Mouse (Mus musculus): ENCODE data around the gene Myo16. TPM values are rescaled to one million over a fixed set of nuclear protein-coding genes. Genes with fewer than 3 reads are reported as not detected.

The Myo16 gene
- total RNA-seq, 1 experiment from 2014 or later, result not detected

- no peak for ATAC-seq (replicated peaks; ENCODE audit: insufficient number of reproducible peaks, low FRiP score, low TSS enrichment, poor library complexity, severe bottlenecking)
Observed at GRCm38 (mm10) chr8:10387143-10387542, 233.4 kb downstream of the Myo16 start.

GRCm38 (mm10) chr8:10391096-10391683, 237.5 kb downstream of the Myo16 start:
- ATAC-seq (replicated peaks; ENCODE audit: insufficient number of reproducible peaks, low FRiP score, low TSS enrichment, poor library complexity, severe bottlenecking), result no peak

- ATAC-seq (replicated peaks; ENCODE audit: insufficient number of reproducible peaks, low FRiP score, low TSS enrichment, poor library complexity, severe bottlenecking), result no peak
Observed at GRCm38 (mm10) chr8:10391913-10392312, 238.2 kb downstream of the Myo16 start.

- ATAC-seq (replicated peaks; ENCODE audit: insufficient number of reproducible peaks, low FRiP score, low TSS enrichment, poor library complexity, severe bottlenecking), result no peak
Observed at GRCm38 (mm10) chr8:10394506-10394905, 240.8 kb downstream of the Myo16 start.

- ATAC-seq (replicated peaks; ENCODE audit: insufficient number of reproducible peaks, low FRiP score, low TSS enrichment, poor library complexity, severe bottlenecking), result no peak
Observed at GRCm38 (mm10) chr8:10395146-10395545, 241.4 kb downstream of the Myo16 start.

GRCm38 (mm10) chr8:10402606-10403005, 248.9 kb downstream of the Myo16 start:
- ATAC-seq (replicated peaks; ENCODE audit: insufficient number of reproducible peaks, low FRiP score, low TSS enrichment, poor library complexity, severe bottlenecking), result no peak

- ATAC-seq (replicated peaks; ENCODE audit: insufficient number of reproducible peaks, low FRiP score, low TSS enrichment, poor library complexity, severe bottlenecking), result no peak
Observed at GRCm38 (mm10) chr8:10405469-10405868, 251.8 kb downstream of the Myo16 start.

GRCm38 (mm10) chr8:10409043-10409442, 255.3 kb downstream of the Myo16 start:
- ATAC-seq (replicated peaks; ENCODE audit: insufficient number of reproducible peaks, low FRiP score, low TSS enrichment, poor library complexity, severe bottlenecking), result no peak

- ATAC-seq (replicated peaks; ENCODE audit: insufficient number of reproducible peaks, low FRiP score, low TSS enrichment, poor library complexity, severe bottlenecking), result no peak
Observed at GRCm38 (mm10) chr8:10411511-10411910, 257.8 kb downstream of the Myo16 start.

- no peak for ATAC-seq (replicated peaks; ENCODE audit: insufficient number of reproducible peaks, low FRiP score, low TSS enrichment, poor library complexity, severe bottlenecking)
Observed at GRCm38 (mm10) chr8:10413881-10414280, 260.2 kb downstream of the Myo16 start.

GRCm38 (mm10) chr8:10414684-10415212, 261.0 kb downstream of the Myo16 start:
- ATAC-seq (replicated peaks; ENCODE audit: insufficient number of reproducible peaks, low FRiP score, low TSS enrichment, poor library complexity, severe bottlenecking), result no peak

- no peak for ATAC-seq (replicated peaks; ENCODE audit: insufficient number of reproducible peaks, low FRiP score, low TSS enrichment, poor library complexity, severe bottlenecking)
Observed at GRCm38 (mm10) chr8:10415288-10415687, 261.6 kb downstream of the Myo16 start.

- ATAC-seq (replicated peaks; ENCODE audit: insufficient number of reproducible peaks, low FRiP score, low TSS enrichment, poor library complexity, severe bottlenecking), result no peak
Observed at GRCm38 (mm10) chr8:10415885-10416284, 262.2 kb downstream of the Myo16 start.

- ATAC-seq (replicated peaks; ENCODE audit: insufficient number of reproducible peaks, low FRiP score, low TSS enrichment, poor library complexity, severe bottlenecking), result no peak
Observed at GRCm38 (mm10) chr8:10416806-10417205, 263.1 kb downstream of the Myo16 start.

- no peak for ATAC-seq (replicated peaks; ENCODE audit: insufficient number of reproducible peaks, low FRiP score, low TSS enrichment, poor library complexity, severe bottlenecking)
Observed at GRCm38 (mm10) chr8:10417281-10417680, 263.6 kb downstream of the Myo16 start.

GRCm38 (mm10) chr8:10418013-10418412, 264.3 kb downstream of the Myo16 start:
- no peak for ATAC-seq (replicated peaks; ENCODE audit: insufficient number of reproducible peaks, low FRiP score, low TSS enrichment, poor library complexity, severe bottlenecking)

- no peak for ATAC-seq (replicated peaks; ENCODE audit: insufficient number of reproducible peaks, low FRiP score, low TSS enrichment, poor library complexity, severe bottlenecking)
Observed at GRCm38 (mm10) chr8:10418971-10419370, 265.3 kb downstream of the Myo16 start.

- no peak for ATAC-seq (replicated peaks; ENCODE audit: insufficient number of reproducible peaks, low FRiP score, low TSS enrichment, poor library complexity, severe bottlenecking)
Observed at GRCm38 (mm10) chr8:10419726-10420125, 266.0 kb downstream of the Myo16 start.

GRCm38 (mm10) chr8:10420551-10420950, 266.8 kb downstream of the Myo16 start:
- no peak for ATAC-seq (replicated peaks; ENCODE audit: insufficient number of reproducible peaks, low FRiP score, low TSS enrichment, poor library complexity, severe bottlenecking)

- no peak for ATAC-seq (replicated peaks; ENCODE audit: insufficient number of reproducible peaks, low FRiP score, low TSS enrichment, poor library complexity, severe bottlenecking)
Observed at GRCm38 (mm10) chr8:10421516-10422090, 267.9 kb downstream of the Myo16 start.
